Mouse (Mus musculus) limb, embryonic 13.5 days (tissue): Measurements from ENCODE around the gene Lix1l. TPM values are rescaled to one million over a fixed set of nuclear protein-coding genes. Genes with fewer than 3 reads are reported as not detected.
A peak's percentile ranks its signal among the peaks of the same experiment; 100 is the strongest.

ENCODE experiments used
- ATAC-seq: fragments of 200-750 bp; cut with Nextera tagmentation; 2 replicates; pipeline ENCODE4 v1.8.0; 2017; ENCODE audit warnings: low read depth, moderate number of reproducible peaks, moderate TSS enrichment; ENCODE audit not compliant: low FRiP score
- H3K27ac ChIP-seq: fragments of 300-500 bp; sonication (generic); 2 replicates; pipeline ENCODE4 v1.5.1; 2015; ENCODE audit warnings: inconsistent platforms, mild to moderate bottlenecking, moderate library complexity
- H3K27me3 ChIP-seq: fragments of 300-500 bp; sonication (generic); 2 replicates; pipeline ENCODE4 v1.6.1; 2015; ENCODE audit warnings: mild to moderate bottlenecking, inconsistent platforms
- H3K36me3 ChIP-seq: fragments of 300-500 bp; sonication (generic); 2 replicates; pipeline ENCODE4 v1.6.1; 2015; ENCODE audit warnings: inconsistent platforms, mild to moderate bottlenecking, moderate library complexity
- H3K4me1 ChIP-seq: fragments of 300-500 bp; sonication (generic); 2 replicates; pipeline ENCODE4 v1.6.1; 2015; ENCODE audit warnings: inconsistent platforms
- H3K4me2 ChIP-seq: fragments of 300-500 bp; sonication (generic); replicated peaks from 2 replicates; pipeline ENCODE4 v1.6.1; 2015; ENCODE audit warnings: inconsistent platforms, mild to moderate bottlenecking, moderate library complexity
- H3K4me3 ChIP-seq: fragments of 300-500 bp; sonication (generic); 2 replicates; pipeline ENCODE4 v1.5.1; 2015; ENCODE audit warnings: moderate library complexity, mild to moderate bottlenecking, inconsistent platforms
- H3K9ac ChIP-seq: fragments of 300-500 bp; sonication (generic); 2 replicates; pipeline ENCODE4 v1.6.1; 2015; ENCODE audit warnings: mild to moderate bottlenecking, inconsistent platforms
- H3K9me3 ChIP-seq: fragments of 300-500 bp; sonication (generic); 2 replicates; pipeline ENCODE4 v1.6.1; 2016; ENCODE audit warnings: inconsistent platforms
- WGBS: fragments of 180-500 bp; shearing (Covaris S2); methylation state at CpG from one replicate; pipeline ENCODE4 v1.1.7; 2015; 5-methylcytosine and 5-hydroxymethylcytosine counted together
- polyA plus RNA-seq: library from polyadenylated mRNA; unstranded; fragments of >200 nt; fragmentation: Nextera tagmentation; extraction: Ambion mirVana; gene quantifications from 2 replicates; pipeline ENCODE4 v1.2.1, GENCODE M21; 2015

The Lix1l gene
- polyA plus RNA-seq, 1 experiment from 2014 or later: 8.4 TPM

- H3K4me3 ChIP-seq: no peak overlapping the region
- WGBS: 15% methylated on average over 8 of the region's 8 CpGs
- H3K9me3 ChIP-seq: no peaks in the 10 kb centered on the region
- peak; percentile 35; the same call in 1 of the 2 replicates for ATAC-seq
- peaks cover 18% of the 10 kb centered on the region for H3K4me1 ChIP-seq
- H3K27ac ChIP-seq: peak overlapping the region; percentile 52
- no peak overlapping the region for H3K9ac ChIP-seq
- peak overlapping the region; percentile 43 for H3K4me2 ChIP-seq
- peaks cover 20% of the 10 kb centered on the region for H3K27me3 ChIP-seq
- H3K36me3 ChIP-seq: no peaks in the 10 kb centered on the region
Observed at GRCm38 (mm10) chr3:96674442-96674841, 73.5 kb downstream of the Lix1l start.

- Histone ChIP-seq H3K27me3 (peaks cover 27% of the 10 kb centered on the region), H3K4me3 (no peak overlapping the region), H3K36me3 (no peaks in the 10 kb centered on the region), H3K27ac (no peak overlapping the region), H3K4me2 (no peak overlapping the region), H3K9me3 (no peaks in the 10 kb centered on the region), H3K9ac (no peak overlapping the region; the same call in 1 of the 2 replicates), H3K4me1 (peaks cover 18% of the 10 kb centered on the region)
- WGBS: 43% methylated on average over 3 of the region's 3 CpGs
- no peak for ATAC-seq
Observed at GRCm38 (mm10) chr3:96675171-96675570, 74.2 kb downstream of the Lix1l start.

- Histone ChIP-seq H3K27me3 (peaks cover 31% of the 10 kb centered on the region), H3K4me2 (no peak overlapping the region), H3K27ac (no peak overlapping the region; the same call in 1 of the 2 replicates), H3K9ac (no peak overlapping the region; the same call in 1 of the 2 replicates), H3K4me3 (no peak overlapping the region), H3K9me3 (no peaks in the 10 kb centered on the region), H3K4me1 (peaks cover 14% of the 10 kb centered on the region), H3K36me3 (no peaks in the 10 kb centered on the region)
- ATAC-seq: no peak
- 37% methylated on average over 3 of the region's 3 CpGs for WGBS
Observed at GRCm38 (mm10) chr3:96675690-96676089, 74.7 kb downstream of the Lix1l start.

Other genes with a start within 250 kb of the Lix1l start
- not detected in 2 replicates for gene BC107364, start 148.8 kb upstream of the Lix1l start, polyA plus RNA-seq
- 10.3 and 10.6 TPM in 2 replicates for gene Hfe2, start 76.0 kb upstream of the Lix1l start, polyA plus RNA-seq
- 103 and 105 TPM in 2 replicates for gene Txnip, start 43.2 kb upstream of the Lix1l start, polyA plus RNA-seq
- 1.3 and 1.5 TPM in 2 replicates for gene Gm16253, start 24.2 kb upstream of the Lix1l start, polyA plus RNA-seq
- gene Polr3gl, start 7.0 kb upstream of the Lix1l start, polyA plus RNA-seq: 48.8 and 55.6 TPM in 2 replicates
- gene Ankrd34a, start 4.5 kb upstream of the Lix1l start, polyA plus RNA-seq: 3.0 and 3.1 TPM in 2 replicates
- gene Rbm8a, start 28.8 kb downstream of the Lix1l start, polyA plus RNA-seq: 156 and 157 TPM in 2 replicates
- gene Pex11b, start 34.2 kb downstream of the Lix1l start, polyA plus RNA-seq: 61.8 and 63.3 TPM in 2 replicates
- gene Gm42957, start 34.3 kb downstream of the Lix1l start, polyA plus RNA-seq: 0.23 TPM in 2 replicates
- gene Itga10, start 44.4 kb downstream of the Lix1l start, polyA plus RNA-seq: 2.1 and 3.1 TPM in 2 replicates
- 0.87 and 1.2 TPM in 2 replicates for gene Ankrd35, start 69.0 kb downstream of the Lix1l start, polyA plus RNA-seq
- gene Pias3, start 95.2 kb downstream of the Lix1l start, polyA plus RNA-seq: 77.7 and 83.3 TPM in 2 replicates
- gene Nudt17, start 107.4 kb downstream of the Lix1l start, polyA plus RNA-seq: 13.8 TPM in 2 replicates
- gene Polr3c, start 126.5 kb downstream of the Lix1l start, polyA plus RNA-seq: 33.5 and 36.4 TPM in 2 replicates
- 53.0 and 53.1 TPM in 2 replicates for gene Rnf115, start 126.5 kb downstream of the Lix1l start, polyA plus RNA-seq
- not detected in 2 replicates for gene Pdzk1, start 228.1 kb downstream of the Lix1l start, polyA plus RNA-seq
- 0.15 and 0.27 TPM in 2 replicates for gene Cd160, start 228.2 kb downstream of the Lix1l start, polyA plus RNA-seq